Mouse (Mus musculus) heart, postnatal 0 days (tissue): Measurements from ENCODE around the gene Tbx6. TPM values are rescaled to one million over a fixed set of nuclear protein-coding genes. Genes with fewer than 3 reads are reported as not detected.

Experiments
- ATAC-seq: fragments of 200-750 bp; cut with Nextera tagmentation; 2 replicates; pipeline ENCODE4 v1.8.0; 2017; ENCODE audit warnings: low read depth, moderate number of reproducible peaks, moderate library complexity; ENCODE audit not compliant: insufficient read depth
- DNase-seq: peaks from one replicate; pipeline ENCODE4 v3.0.0-alpha.2; 2016; ENCODE audit warnings: low spot score
- H3K27ac ChIP-seq: fragments of 300-500 bp; sonication (generic); 2 replicates; pipeline ENCODE4 v1.5.1; 2014; ENCODE audit warnings: low read depth, mild to moderate bottlenecking
- H3K27me3 ChIP-seq: fragments of 300-500 bp; sonication (generic); 2 replicates; pipeline ENCODE4 v1.6.1; 2014; ENCODE audit warnings: low read length, mixed read lengths; ENCODE audit not compliant: control insufficient read depth, insufficient read depth
- H3K36me3 ChIP-seq: fragments of 300-500 bp; sonication (generic); replicated peaks from 2 replicates; pipeline ENCODE4 v1.6.1; 2014; ENCODE audit warnings: low read length, mixed read lengths; ENCODE audit not compliant: control insufficient read depth, insufficient read depth
- H3K4me1 ChIP-seq: fragments of 300-500 bp; sonication (generic); 2 replicates; pipeline ENCODE4 v1.6.1; 2014; ENCODE audit warnings: antibody characterized with exemption; ENCODE audit not compliant: control insufficient read depth, insufficient read depth
- H3K4me2 ChIP-seq: fragments of 300-500 bp; sonication (generic); 2 replicates; pipeline ENCODE4 v1.6.1; 2014; ENCODE audit warnings: low read depth, mild to moderate bottlenecking, low read length, moderate library complexity
- H3K4me3 ChIP-seq: fragments of 300-500 bp; sonication (generic); 2 replicates; pipeline ENCODE4 v1.5.1; 2014; ENCODE audit warnings: low read depth, low read length
- H3K9ac ChIP-seq: fragments of 300-500 bp; sonication (generic); replicated peaks from 2 replicates; pipeline ENCODE4 v1.6.1; 2014; ENCODE audit warnings: low read depth, low read length, mixed read lengths
- H3K9me3 ChIP-seq: fragments of 300-500 bp; sonication (generic); replicated peaks from 2 replicates; pipeline ENCODE4 v1.6.1; 2016; ENCODE audit warnings: low read length; ENCODE audit not compliant: control insufficient read depth
- CTCF ChIP-seq: IDR thresholded peaks from 2 replicates; pipeline ENCODE4 v1.5.1; 2016; ENCODE audit warnings: antibody characterized with exemption, control low read depth, low read depth
- EP300 ChIP-seq: IDR thresholded peaks from 2 replicates; pipeline ENCODE4 v1.6.1; 2016; ENCODE audit warnings: antibody characterized with exemption, low read depth
- WGBS: fragments of 180-500 bp; shearing (Covaris S2); extraction: QIAGEN DNeasy Blood & Tissue Kit; methylation state at CpG from one replicate; pipeline ENCODE4 v1.1.7; 2014; 5-methylcytosine and 5-hydroxymethylcytosine counted together
- polyA plus RNA-seq: library from polyadenylated mRNA; unstranded; fragments of >200 nt; fragmentation: Nextera tagmentation; extraction: Ambion mirVana; gene quantifications from 2 replicates; pipeline ENCODE4 v1.2.1, GENCODE M21; 2015
- total RNA-seq: library from RNA; depleted of rRNA; stranded (reverse); fragments of >200 nt; gene quantifications from 2 replicates; pipeline ENCODE4 v1.2.3, GENCODE M21; 2014; ENCODE audit warnings: low replicate concordance

Tbx6 gene
- total and polyA plus RNA-seq, 2 experiments from 2014 or later = 0.23 TPM; not detected in 1

DNA sequence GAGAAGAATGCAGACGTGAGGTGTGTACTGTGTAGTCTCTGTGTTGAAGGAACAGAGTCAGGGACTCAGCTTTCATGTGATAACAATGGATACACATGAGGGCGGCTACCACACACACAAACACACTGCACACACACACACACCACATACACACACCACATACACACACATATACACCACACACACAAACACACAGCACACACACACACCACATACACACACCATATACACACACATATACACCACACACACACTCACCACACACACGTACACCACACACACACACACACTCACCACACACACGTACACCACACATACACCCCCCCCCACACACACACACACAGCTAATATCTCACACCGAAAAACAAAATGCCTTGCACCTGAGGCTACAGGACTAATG lies 39.8 kb upstream of the Tbx6 start:
- DNase-seq (no peak), ATAC-seq (no peak)
- no peaks in the 10 kb centered on the region for H3K4me1 ChIP-seq
- no peak overlapping the region for H3K9ac ChIP-seq
- no peak overlapping the region for H3K4me2 ChIP-seq
- H3K27me3 ChIP-seq = no peaks in the 10 kb centered on the region
- WGBS = 78% methylated on average over 5 of the region's 5 CpGs
- no peak for TF ChIP-seq CTCF
- no peak for TF ChIP-seq EP300
- no peaks in the 10 kb centered on the region for H3K9me3 ChIP-seq
- no peaks in the 10 kb centered on the region for H3K36me3 ChIP-seq
- no peak overlapping the region for H3K4me3 ChIP-seq
- no peak overlapping the region for H3K27ac ChIP-seq

- Histone ChIP-seq H3K4me1 (no peaks in the 10 kb centered on the region), H3K36me3 (no peaks in the 10 kb centered on the region), H3K9me3 (no peaks in the 10 kb centered on the region), H3K9ac (no peak overlapping the region), H3K4me2 (no peak overlapping the region), H3K4me3 (no peak overlapping the region), H3K27ac (no peak overlapping the region), H3K27me3 (no peaks in the 10 kb centered on the region)
- no peak for TF ChIP-seq EP300
- TF ChIP-seq CTCF = no peak
- WGBS = 84% methylated on average over 13 of the region's 13 CpGs
- DNase-seq (no peak), ATAC-seq (no peak)
These were observed 39.3 kb upstream of the Tbx6 start for GRCm38 (mm10) chr7:126741964-126742482.

GRCm38 (mm10) chr7:126746066-126746465 lies 35.2 kb upstream of the Tbx6 start:
- TF ChIP-seq CTCF (no peak), EP300 (no peak)
- ATAC-seq = no peak
- no peak for DNase-seq
- Histone ChIP-seq H3K27ac (no peak overlapping the region), H3K9me3 (no peaks in the 10 kb centered on the region), H3K9ac (no peak overlapping the region), H3K4me2 (no peak overlapping the region), H3K4me1 (no peaks in the 10 kb centered on the region), H3K27me3 (no peaks in the 10 kb centered on the region), H3K36me3 (no peaks in the 10 kb centered on the region), H3K4me3 (no peak overlapping the region)
- WGBS = 58% methylated on average over 12 of the region's 12 CpGs

GRCm38 (mm10) chr7:126746798-126747197 lies 34.5 kb upstream of the Tbx6 start:
- no peak overlapping the region for H3K4me2 ChIP-seq
- H3K27ac ChIP-seq = no peak overlapping the region
- no peak overlapping the region for H3K4me3 ChIP-seq
- no peaks in the 10 kb centered on the region for H3K36me3 ChIP-seq
- 23% methylated on average over 6 of the region's 6 CpGs for WGBS
- H3K9ac ChIP-seq = no peak overlapping the region
- ATAC-seq (no peak), DNase-seq (no peak)
- H3K4me1 ChIP-seq = no peaks in the 10 kb centered on the region
- no peaks in the 10 kb centered on the region for H3K9me3 ChIP-seq
- TF ChIP-seq CTCF (no peak), EP300 (no peak)
- H3K27me3 ChIP-seq = no peaks in the 10 kb centered on the region

DNA sequence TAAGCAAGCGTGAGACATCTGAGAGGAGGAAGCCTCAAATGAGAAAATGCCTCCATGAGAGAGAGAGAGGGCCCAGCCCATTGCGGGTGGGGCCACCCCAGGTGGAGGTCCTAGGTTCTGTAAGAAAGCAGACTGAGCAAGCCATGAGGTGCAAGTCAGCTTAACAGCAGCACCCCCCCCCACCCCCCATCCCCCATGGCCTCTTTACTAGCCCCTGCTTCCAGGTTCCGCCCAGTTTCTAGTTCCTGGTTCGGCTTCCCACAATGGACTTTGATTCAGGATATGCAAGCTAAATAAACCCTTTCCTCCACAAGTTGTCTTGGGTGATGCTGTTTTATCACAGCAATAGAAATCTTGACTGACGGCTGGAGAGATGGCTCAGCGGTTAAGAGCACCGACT lies 32.5 kb upstream of the Tbx6 start:
- Histone ChIP-seq H3K27me3 (no peaks in the 10 kb centered on the region), H3K36me3 (no peaks in the 10 kb centered on the region), H3K9ac (no peak overlapping the region), H3K4me3 (no peak overlapping the region), H3K4me2 (no peak overlapping the region), H3K27ac (no peak overlapping the region), H3K9me3 (no peaks in the 10 kb centered on the region), H3K4me1 (no peaks in the 10 kb centered on the region)
- ATAC-seq (no peak), DNase-seq (no peak)
- WGBS = 68% methylated on average over 7 of the region's 7 CpGs
- no peak for TF ChIP-seq CTCF
- no peak for TF ChIP-seq EP300

DNA sequence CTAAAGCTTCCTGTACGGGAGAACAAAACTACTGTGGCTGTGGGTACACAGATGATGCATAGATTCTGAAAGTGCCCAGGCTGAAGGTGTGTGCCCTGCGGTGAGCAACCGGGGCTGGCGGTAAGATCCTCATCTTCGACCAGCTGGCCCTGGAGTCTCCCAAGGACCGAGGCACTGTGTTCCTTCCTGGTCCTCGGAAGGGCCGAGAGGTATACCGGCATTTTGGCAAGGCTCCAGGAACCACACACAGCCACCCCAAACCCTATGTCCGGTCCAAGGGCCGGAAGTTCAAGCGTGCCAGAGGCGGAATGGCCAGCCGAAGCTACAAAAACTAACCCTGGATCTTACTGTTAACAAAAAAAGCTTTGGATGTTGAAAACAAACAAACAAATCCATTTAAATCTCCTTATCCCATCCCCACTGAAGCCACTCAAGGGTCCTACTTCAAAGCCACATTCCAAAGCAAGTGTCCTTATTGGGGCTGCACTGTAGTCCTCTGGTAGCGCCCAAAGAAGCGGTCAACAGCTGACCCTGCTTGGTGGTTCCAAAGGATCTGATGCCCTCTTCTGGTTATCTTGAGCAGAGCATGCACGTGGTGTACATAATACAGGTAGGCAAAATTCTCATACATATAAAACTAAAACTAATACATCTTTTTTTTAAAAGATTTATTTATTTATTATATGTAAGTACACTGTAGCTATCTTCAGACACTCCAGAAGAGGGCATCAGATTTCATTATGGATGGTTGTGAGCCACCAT lies 31.5 kb upstream of the Tbx6 start:
- Histone ChIP-seq H3K9me3 (no peaks in the 10 kb centered on the region), H3K4me2 (no peak overlapping the region), H3K4me3 (no peak overlapping the region), H3K9ac (no peak overlapping the region), H3K36me3 (no peaks in the 10 kb centered on the region), H3K27me3 (no peaks in the 10 kb centered on the region), H3K27ac (no peak overlapping the region), H3K4me1 (no peaks in the 10 kb centered on the region)
- DNase-seq (no peak), ATAC-seq (no peak)
- TF ChIP-seq CTCF = no peak
- WGBS = 92% methylated on average over 17 of the region's 17 CpGs
